Mouse (Mus musculus) adrenal gland, postnatal 4 days (tissue): ENCODE measurements around the gene Gm11985. TPM values are rescaled to one million over a fixed set of nuclear protein-coding genes. Genes with fewer than 3 reads are reported as not detected.

Experiments
- DNase-seq, 2 experiments: peaks; one replicate each; pipeline ENCODE4 v3.0.0; 2021 to 2022; ENCODE audit warnings: low spot score in 2 of 2, mixed read lengths in 2 of 2
- total RNA-seq, 2 experiments: library from RNA; stranded (reverse); gene quantifications; 2 replicates each; pipeline ENCODE4 v1.2.3; 2021

The Gm11985 gene
- total RNA-seq, 2 experiments from 2014 or later, result not detected

DNA sequence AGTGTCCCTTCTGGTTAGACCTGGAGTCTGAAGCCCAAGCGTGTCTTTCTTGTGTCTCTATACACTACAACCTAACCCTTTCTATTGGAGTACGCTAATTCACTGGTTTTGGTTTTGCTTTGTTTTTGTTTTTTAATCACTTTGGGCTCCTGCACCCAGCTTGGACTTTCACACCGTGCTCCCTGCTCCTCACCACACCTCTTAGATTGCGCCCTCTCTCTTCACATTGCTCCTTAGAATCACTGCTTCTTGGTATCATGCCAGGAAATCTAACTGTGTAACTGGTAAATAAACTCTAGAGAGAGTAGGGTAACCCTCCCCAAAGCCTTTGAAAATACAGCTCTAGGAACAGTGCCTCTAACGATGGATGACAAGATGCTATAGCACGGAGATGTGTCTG is 30.2 kb downstream of the Gm11985 start:
- no peak for DNase-seq

DNA sequence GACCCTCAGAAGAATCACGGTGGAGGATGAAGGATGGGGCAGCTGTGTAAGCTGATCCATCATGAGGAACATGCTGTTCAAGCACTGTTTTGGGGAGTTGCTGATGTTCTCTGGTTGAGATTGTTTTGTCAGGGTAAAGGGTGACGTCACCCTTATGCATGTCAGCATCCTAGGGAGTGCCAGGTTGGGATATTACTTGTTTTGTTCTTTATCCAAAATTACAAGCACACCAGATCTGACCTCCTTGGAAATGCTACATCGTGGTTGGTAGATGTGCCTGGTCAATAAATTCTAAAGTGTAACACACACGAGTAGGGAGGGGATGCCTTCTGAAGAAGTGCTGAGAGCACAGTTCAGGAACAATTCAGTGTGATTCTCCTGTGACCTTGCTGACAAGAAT is 31.9 kb downstream of the Gm11985 start:
- no peak for DNase-seq

DNA sequence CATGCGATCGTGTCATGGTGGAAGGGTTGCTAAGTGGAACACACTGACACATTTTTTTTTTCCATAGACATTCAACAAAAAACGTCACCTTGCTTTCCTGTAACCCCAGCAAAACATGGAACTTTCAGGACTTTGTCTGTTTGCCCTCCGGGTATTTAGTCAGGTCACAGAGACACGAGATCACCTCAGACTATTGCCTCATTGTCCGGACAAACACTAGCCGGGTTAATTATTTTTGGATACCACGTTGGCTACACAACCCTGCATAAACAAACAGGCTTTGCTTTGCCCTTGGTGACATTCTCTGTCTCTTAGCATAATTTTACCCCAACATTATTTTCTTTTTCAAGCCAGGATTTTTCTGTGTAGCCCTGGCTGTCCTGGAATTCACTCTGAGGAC is 35.3 kb downstream of the Gm11985 start:
- DNase-seq, result no peak

DNA sequence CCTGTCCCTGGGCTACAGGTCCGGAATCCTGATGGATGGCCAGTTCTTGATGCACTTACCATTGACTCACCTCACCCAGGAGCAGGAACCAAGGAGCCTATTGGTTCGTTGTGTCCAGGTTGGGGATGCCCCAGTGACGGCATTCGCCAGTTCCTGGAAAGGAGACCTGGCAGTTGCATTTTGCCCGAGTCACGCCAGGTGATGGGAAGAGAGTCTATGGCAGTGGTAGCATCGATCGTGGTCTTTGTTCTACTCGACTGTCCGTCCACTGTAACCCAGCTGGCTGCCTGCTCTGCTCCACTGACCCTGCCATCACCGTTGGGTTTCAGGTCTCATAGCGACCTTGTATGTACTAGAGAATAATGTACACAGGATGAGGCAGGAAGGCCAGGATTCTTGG is 36.0 kb downstream of the Gm11985 start:
- no peak for DNase-seq

DNA sequence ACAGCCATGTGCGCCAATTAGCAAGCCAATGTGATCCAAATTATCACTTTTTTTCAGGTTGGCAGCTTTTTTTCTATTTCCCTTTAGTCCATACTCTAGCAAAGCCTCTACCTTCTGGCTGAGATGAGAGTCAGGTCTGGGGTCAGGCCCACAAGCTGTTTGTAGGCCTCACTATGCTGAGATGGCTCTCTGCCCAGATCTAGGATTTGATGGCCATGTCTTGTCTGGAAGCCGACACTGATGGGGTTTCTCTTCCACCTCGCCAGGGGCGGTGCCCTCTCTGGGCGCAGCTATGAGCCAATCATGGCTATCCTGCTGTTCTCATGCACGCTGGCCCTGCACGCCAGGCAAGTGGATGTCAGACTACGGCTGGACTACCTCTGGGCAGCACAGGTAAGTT is 37.9 kb downstream of the Gm11985 start:
- no peak for DNase-seq

DNA sequence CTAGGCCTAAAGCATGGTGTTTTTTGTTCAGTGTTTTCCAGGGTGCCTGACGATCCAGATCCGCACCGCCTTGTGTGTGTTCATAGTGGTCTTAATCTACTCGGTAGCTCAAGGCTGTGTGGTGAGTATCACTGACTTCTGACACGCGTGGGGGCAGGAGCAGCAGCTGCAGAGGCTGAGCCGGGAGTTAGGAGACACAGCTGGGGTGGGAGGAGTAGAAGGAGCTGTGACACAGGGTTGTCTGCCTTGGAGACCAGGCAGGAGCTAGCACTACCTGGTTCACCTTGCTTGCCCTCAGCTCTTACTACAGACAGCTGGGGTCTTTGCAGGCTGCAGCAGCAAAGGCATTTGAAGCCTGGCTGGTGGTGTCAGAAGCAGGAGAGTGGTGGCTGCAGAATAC is 38.9 kb downstream of the Gm11985 start:
- DNase-seq, result no peak

DNA sequence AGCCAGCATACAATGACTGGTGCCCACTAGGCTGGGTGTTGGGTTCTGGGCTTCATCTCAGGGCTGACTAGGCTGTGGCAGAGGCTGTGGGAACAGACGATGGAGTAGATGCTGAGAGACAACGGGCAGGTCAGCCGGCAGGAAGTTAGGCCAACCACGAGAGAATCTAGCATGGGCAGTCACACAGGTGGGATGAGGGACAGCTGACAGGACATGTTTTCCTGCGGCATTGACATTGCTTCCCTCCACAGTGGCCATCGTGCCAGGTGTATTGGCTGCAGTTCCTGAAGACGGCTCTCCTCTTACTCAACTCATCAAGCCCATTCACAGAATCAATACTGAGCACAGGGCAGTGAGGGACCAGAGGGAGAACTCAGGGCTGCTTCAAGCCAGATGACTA is 40.4 kb downstream of the Gm11985 start:
- no peak for DNase-seq

DNA sequence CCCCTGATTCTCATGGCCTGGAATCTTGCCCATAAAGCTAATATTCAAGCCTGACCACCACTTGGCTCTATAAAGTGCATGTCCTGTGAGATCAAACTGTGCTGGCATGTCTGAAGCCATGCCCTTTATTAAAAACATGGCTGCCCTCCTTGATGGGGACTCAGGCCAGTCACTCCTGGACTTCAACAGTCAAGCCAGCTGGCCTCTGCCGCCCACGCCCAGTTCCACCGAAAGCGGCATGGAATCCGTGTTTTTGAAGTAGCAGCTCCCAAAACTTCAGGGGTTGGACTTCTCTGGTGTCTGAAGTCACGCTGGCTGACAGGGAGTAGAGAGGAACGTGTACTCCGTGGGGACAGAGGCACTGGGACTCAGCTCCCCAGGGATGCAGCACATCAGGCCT is 40.8 kb downstream of the Gm11985 start:
- DNase-seq, result no peak

DNA sequence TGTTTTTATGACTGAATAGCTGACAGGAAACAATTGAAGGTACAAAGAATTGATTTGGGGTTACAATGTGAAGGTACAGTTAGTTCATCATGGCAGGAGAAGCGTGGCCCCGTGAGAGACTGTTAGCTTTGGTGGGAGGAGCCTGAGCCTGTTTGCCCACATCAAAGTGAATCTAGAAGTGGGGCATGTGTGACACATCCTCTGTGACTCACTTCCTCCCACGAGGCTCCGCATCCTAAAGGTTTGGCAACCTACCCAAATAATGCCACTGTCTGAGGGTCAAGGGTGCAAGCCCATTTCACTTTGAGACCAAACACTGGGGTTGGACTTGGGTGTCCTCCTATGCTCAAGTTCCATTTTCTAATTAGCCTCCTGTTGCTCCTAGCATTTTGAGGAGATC is 43.1 kb downstream of the Gm11985 start:
- DNase-seq, result no peak

DNA sequence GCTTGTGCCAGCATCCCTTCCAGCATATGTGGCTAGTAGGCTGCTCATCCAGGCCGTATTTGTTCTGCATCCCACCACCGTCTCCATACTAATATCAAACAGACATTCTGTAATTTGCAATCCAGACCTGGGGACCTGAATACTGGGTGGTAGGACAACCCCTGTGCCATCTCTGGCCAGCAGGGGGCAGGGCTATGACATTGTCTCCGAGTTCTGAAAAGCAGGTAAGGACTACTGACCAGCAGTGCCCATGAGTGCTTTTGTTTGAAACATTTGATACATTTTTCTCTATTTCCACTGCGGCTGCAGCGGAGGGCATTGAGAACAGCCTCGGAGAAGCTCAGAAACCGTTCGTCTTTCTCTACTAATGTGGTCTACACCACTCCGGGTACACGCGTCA is 44.0 kb downstream of the Gm11985 start:
- DNase-seq, result no peak

DNA sequence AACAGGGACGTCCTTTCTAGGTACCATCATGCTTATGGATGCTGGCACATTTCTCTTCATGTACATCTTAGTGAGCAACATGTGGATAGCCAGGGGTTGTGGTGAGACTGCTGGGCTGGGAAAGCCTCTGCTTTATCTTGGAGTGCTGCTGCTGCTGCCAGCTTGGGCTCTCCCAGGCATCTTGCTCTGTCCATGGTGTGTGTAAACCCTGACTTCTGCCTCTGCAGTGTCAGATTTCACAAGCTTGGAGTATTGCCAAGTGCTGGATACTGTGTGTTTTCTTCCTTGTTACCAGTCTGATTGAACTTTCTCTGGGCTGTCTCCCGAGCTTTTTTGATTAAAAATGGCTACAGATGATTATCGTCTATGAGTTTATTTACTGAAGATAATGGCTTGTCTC is 45.6 kb downstream of the Gm11985 start:
- peak in 1 of 2 experiments; percentile 24 for DNase-seq

DNA sequence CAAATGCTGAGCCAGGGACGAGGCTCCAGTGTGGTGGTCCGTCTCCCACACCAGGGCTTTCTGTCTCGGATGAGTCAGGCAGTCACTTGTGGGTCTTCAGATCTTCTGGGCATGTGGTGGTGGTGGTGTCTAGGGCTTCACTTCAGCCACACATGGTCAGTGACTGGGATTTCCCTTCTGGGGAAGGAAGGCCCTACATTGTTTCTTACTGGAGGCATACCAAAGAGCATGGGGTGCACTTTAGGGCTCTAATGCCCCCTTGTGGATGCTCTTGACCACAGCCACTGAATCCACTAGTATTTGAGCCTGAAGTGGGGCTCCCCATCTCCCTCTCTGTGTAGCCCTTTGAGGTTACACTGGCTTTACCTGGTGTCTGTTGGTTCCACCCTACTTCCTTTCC is 47.9 kb downstream of the Gm11985 start:
- DNase-seq, result no peak

DNA sequence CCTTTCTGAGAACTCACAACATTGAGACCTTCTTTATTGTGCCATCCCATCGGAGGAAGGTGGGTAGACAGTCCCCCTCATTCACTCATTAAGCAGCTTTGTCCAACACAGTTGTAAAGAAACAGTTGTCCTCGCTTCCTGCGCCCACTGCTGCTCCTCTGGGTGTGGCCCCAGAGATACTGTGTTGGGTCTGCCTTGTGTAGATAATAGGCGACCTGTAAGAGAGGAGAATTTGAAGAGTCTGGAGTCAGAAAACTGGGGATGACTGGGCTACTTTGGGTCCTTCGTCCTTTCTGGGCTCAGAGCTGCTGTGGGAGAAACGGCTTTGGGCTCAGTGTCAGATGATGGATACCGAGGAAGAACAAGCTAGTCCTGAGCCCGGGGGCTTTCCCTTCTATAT is 50.0 kb downstream of the Gm11985 start:
- no peak for DNase-seq

DNA sequence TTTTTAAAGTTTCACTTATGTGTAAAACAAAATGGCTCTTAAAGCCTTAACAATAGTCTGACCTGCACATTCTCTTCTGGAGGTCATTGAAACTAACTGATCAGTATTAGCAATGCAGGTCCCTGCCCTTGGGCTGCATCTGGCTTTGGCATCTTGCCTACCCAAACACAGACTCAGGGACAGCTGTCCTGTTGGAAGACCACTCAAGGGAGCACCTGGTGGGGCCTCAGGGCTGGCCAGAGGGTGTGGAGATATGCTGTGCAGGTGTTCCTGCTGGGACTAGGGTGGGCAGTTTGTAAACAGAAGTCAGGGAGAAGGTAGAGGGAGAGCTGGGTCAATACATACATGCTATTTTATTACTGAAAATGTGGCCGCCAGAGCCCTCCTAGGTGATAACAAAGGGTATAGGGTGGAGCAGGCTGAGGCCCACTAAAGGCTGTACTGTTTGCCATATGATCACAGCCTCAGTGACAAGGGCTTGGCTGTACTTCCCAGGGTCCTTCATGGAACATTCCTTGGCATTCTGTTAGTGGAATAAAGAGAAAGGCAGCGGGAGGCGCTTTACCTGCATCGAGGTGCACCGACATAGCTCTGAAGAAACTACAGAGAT is 52.0 kb downstream of the Gm11985 start:
- DNase-seq, result no peak

DNA sequence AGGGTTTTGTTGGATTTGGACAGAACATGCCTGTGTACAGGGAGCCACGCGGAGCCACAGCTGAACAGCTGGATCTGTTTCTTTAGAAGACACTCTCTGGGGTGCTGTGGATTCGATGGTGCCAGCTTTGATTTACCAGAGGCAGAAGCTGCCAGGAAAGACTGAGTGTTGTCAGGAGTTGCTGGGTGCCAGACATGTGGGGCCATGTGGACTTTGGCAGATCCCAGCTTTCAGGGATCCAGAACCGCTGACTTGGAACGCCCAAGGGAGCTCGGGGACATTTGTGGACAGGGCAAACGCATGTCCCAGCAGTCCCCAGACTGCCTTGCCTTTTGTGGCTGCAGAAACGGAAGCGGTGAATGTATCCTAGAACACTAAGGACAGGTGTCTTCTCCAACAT is 52.6 kb downstream of the Gm11985 start:
- no peak for DNase-seq

DNA sequence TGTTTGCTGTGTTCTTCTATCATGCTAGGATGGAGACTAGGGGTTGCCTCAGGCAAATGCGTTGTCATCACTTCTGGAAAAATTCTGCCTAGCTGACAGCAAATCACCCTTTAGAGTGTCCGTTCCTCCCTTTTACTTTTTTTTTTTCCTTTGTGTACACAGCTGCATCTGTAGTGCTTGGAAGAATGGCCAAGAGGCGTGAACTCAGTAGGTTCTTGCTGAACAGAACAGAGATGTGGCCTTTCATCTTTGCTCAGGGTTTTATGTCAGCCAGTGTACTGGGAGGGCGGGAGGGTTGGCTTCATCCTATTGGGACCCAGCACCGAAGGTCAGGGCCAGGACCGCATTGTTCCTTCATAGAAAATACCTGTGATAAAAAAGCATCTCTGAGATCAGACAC is 53.1 kb downstream of the Gm11985 start:
- no peak for DNase-seq

DNA sequence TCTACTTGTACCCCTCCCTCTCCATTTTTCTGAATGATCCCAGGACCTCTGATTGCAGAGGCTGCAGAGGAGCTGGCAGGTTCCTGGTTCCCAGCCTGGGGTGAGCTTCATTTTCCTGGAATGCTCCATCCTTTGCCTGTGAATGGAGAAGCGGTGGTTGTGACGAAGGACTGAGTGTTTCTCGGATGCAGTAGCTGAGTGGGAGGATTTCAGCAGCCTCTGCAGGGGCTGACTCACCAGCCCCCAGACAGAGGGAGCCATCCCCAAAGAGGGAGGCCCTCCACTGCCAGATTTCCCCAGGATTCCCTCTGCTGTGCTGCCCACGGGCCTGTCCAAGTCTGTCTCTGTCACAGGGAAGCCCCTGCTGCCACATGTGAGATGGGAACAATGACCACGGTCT is 54.0 kb downstream of the Gm11985 start:
- no peak for DNase-seq

DNA sequence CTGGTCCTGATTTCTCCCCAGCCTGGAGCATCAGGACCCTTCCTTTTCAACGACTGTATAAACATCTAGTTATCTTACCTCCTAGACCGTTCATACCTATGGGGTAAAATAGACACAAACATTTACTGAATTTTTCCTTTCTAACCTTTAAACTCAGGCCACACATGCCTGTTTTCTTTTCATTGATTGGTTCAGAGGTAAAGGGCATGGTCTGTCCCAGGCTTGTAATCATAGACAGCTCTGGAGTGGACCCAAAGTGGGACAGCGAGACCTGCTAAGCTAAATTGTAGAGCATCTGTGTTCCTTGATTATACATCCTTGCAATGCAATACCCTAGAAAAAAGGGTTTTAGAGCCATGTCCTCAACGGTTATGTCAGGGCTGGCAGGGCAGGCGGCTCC is 54.6 kb downstream of the Gm11985 start:
- DNase-seq, result no peak

Other genes with a start within 250 kb of the Gm11985 start
- gene Adcy1, start 125.1 kb downstream of the Gm11985 start, total RNA-seq, result 10 to 100 TPM in 1 of 2 experiments, 1 to 10 TPM in 1; 9.8 to 11.3 TPM
- 10 to 100 TPM in 1 of 2 experiments, 1 to 10 TPM in 1; 3.7 to 77.7 TPM for gene Igfbp1, start 9.2 kb upstream of the Gm11985 start, total RNA-seq
- gene Igfbp3, start 25.4 kb upstream of the Gm11985 start, total RNA-seq, result 10 to 100 TPM; 61.8 to 63.1 TPM